8 mouse cellular contexts compared by ENCODE assay signal in genomic region chr1:55238496-55238895, GRCm38 (mm10). TPM values are rescaled to one million over a fixed set of nuclear protein-coding genes. Genes with fewer than 3 reads are reported as not detected.
DNase-seq lines count a peak whose midpoint lies in the region; ATAC-seq and TF ChIP-seq lines count a peak whose summit lies in the region.

No protein-coding gene starts in this region.

- no peaks in the 10 kb centered on the region for H3K27me3 ChIP-seq in spleen, adult 2 months (ENCODE audit: control insufficient read depth, insufficient read depth, low read length)
- H3K27me3 ChIP-seq in intestine, embryonic 14.5 days (replicated peaks; ENCODE audit: control insufficient read depth, insufficient read depth, low read length) = no peaks in the 10 kb centered on the region
- H3K27me3 ChIP-seq in neural tube, embryonic 14.5 days (ENCODE audit: control insufficient read depth, insufficient read depth, low read length) = no peaks in the 10 kb centered on the region

- peak; percentile 18 for DNase-seq in cerebellum, adult 9-11 months
- no peak for DNase-seq in cerebellum, adult 9-10 months
- no peak for DNase-seq in spleen, adult 2 months (ENCODE audit: low read depth in 1 of 2, low spot score in 2 of 2)
- no peak for DNase-seq in spleen, postnatal 14 days (ENCODE audit: low spot score in 2 of 2)
- DNase-seq in intestine, embryonic 14.5 days (ENCODE audit: low spot score) = no peak
- no peak for DNase-seq in urinary bladder, adult 18-20 months (ENCODE audit: low spot score in 2 of 2)
- no peak for DNase-seq in left cerebral cortex, postnatal 10 days (ENCODE audit: extremely low spot score in 1 of 2, low spot score in 2 of 2)

- H3K4me3 ChIP-seq in spleen, adult 2 months (ENCODE audit: extremely low read depth, insufficient read depth, insufficient read length) = peak overlapping the region; percentile 79
- peak overlapping the region; percentile 93 for H3K4me3 ChIP-seq in intestine, embryonic 14.5 days (ENCODE audit: low read depth, low read length)
- peak overlapping the region; percentile 83 for H3K4me3 ChIP-seq in neural tube, embryonic 14.5 days (ENCODE audit: low read depth, low read length)

- ATAC-seq in intestine, embryonic 14.5 days (replicated peaks; ENCODE audit: low FRiP score, low TSS enrichment, low read depth) = no peak
- ATAC-seq in neural tube, embryonic 14.5 days (ENCODE audit: low read depth) = no peak

- intact Hi-C loops in left cerebral cortex, postnatal 10 days (cut with DNase I) = loop anchor here (2.0 to 10.0 kb wide), 2 partner anchors 144 to 154 kb away; partner anchors contain the start of genes Hspd1 and Hspe1

- peak overlapping the region; percentile 66 for H3K9ac ChIP-seq in intestine, embryonic 14.5 days (ENCODE audit: low read length)
- H3K9ac ChIP-seq in neural tube, embryonic 14.5 days (replicated peaks; ENCODE audit: low read depth, low read length) = peak overlapping the region; percentile 73

- peak overlapping the region; percentile 96 for H3K4me2 ChIP-seq in intestine, embryonic 14.5 days (ENCODE audit: low read length)
- peak overlapping the region; percentile 100 for H3K4me2 ChIP-seq in neural tube, embryonic 14.5 days (ENCODE audit: low read depth, low read length)

- H3K9me3 ChIP-seq in intestine, embryonic 14.5 days (ENCODE audit: control insufficient read depth, low read length) = no peaks in the 10 kb centered on the region
- no peaks in the 10 kb centered on the region for H3K9me3 ChIP-seq in neural tube, embryonic 14.5 days (ENCODE audit: control insufficient read depth, low read length)

- TF ChIP-seq CTCF in spleen, adult 2 months (IDR thresholded peaks at IDR 0.05; ENCODE audit: extremely low read depth, insufficient read depth, insufficient read length, insufficient replicate concordance) = no peak

- no peak overlapping the region for H3K27ac ChIP-seq in spleen, adult 2 months (ENCODE audit: insufficient read depth, low read length)
- no peak overlapping the region for H3K27ac ChIP-seq in intestine, embryonic 14.5 days (ENCODE audit: low read depth)
- no peak overlapping the region for H3K27ac ChIP-seq in neural tube, embryonic 14.5 days (ENCODE audit: low read depth, low read length)

- TF ChIP-seq POLR2A in spleen, adult 2 months (IDR thresholded peaks at IDR 0.05; ENCODE audit: low read depth, low read length) = no peak

- WGBS in spleen, adult 2 months = 23% methylated on average over 13 of the region's 13 CpGs
- 37% methylated on average over 13 of the region's 13 CpGs for WGBS in intestine, embryonic 14.5 days
- 16% methylated on average over 13 of the region's 13 CpGs for WGBS in neural tube, embryonic 14.5 days

- no peaks in the 10 kb centered on the region for H3K36me3 ChIP-seq in spleen, adult 2 months (ENCODE audit: control insufficient read depth, insufficient read depth, low read length)
- H3K36me3 ChIP-seq in intestine, embryonic 14.5 days (ENCODE audit: control insufficient read depth, insufficient read depth, low read length) = no peaks in the 10 kb centered on the region
- H3K36me3 ChIP-seq in neural tube, embryonic 14.5 days (ENCODE audit: control insufficient read depth, insufficient read depth, low read length) = no peaks in the 10 kb centered on the region

- peaks cover 4% of the 10 kb centered on the region for H3K4me1 ChIP-seq in spleen, adult 2 months (ENCODE audit: control insufficient read depth, insufficient read depth, insufficient read length)
- H3K4me1 ChIP-seq in intestine, embryonic 14.5 days (replicated peaks; ENCODE audit: control insufficient read depth, insufficient read depth, low read length) = peaks cover 16% of the 10 kb centered on the region
- peaks cover 20% of the 10 kb centered on the region for H3K4me1 ChIP-seq in neural tube, embryonic 14.5 days (ENCODE audit: control insufficient read depth, insufficient read depth, low read length)

RNA-seq across cellular contexts. Expression of gene Mars2, which starts 1.5 kb away (rescaled TPM):
- 2.5 and 3.8 TPM in 2 replicates for polyA plus RNA-seq in spleen, adult 2 months (2012; rRNA removed)
- polyA plus RNA-seq in intestine, embryonic 14.5 days (2014; fragmentation: Nextera tagmentation; extraction: Ambion mirVana) = 4.6 and 5.5 TPM in 2 replicates
- polyA plus RNA-seq in neural tube, embryonic 14.5 days (2014; fragmentation: Nextera tagmentation; extraction: Ambion mirVana) = 4.0 TPM in 2 replicates
- 10 to 100 TPM; 12.6 to 13.6 TPM for total RNA-seq in left cerebral cortex, postnatal 10 days (2021)

RNA-seq across cellular contexts. Expression of gene Rftn2, which starts 11.9 kb away (rescaled TPM):
- 1.6 TPM in 2 replicates for polyA plus RNA-seq in spleen, adult 2 months (2012; rRNA removed)
- 9.4 and 14.8 TPM in 2 replicates for polyA plus RNA-seq in intestine, embryonic 14.5 days (2014; fragmentation: Nextera tagmentation; extraction: Ambion mirVana)
- 10.1 and 12.1 TPM in 2 replicates for polyA plus RNA-seq in neural tube, embryonic 14.5 days (2014; fragmentation: Nextera tagmentation; extraction: Ambion mirVana)
- total RNA-seq in left cerebral cortex, postnatal 10 days (2021) = 10 to 100 TPM; 14.3 to 17.6 TPM
